Mouse (Mus musculus) cerebellum, adult 9-10 months (tissue): Measurements from ENCODE around the gene Slc38a3.

Source experiments
- DNase-seq: peaks from one replicate; pipeline ENCODE4 v3.0.0; 2022

Slc38a3 gene

GRCm38 (mm10) chr9:107612945-107613569 is 56.3 kb downstream of the Slc38a3 start:
- no peak for DNase-seq

DNA sequence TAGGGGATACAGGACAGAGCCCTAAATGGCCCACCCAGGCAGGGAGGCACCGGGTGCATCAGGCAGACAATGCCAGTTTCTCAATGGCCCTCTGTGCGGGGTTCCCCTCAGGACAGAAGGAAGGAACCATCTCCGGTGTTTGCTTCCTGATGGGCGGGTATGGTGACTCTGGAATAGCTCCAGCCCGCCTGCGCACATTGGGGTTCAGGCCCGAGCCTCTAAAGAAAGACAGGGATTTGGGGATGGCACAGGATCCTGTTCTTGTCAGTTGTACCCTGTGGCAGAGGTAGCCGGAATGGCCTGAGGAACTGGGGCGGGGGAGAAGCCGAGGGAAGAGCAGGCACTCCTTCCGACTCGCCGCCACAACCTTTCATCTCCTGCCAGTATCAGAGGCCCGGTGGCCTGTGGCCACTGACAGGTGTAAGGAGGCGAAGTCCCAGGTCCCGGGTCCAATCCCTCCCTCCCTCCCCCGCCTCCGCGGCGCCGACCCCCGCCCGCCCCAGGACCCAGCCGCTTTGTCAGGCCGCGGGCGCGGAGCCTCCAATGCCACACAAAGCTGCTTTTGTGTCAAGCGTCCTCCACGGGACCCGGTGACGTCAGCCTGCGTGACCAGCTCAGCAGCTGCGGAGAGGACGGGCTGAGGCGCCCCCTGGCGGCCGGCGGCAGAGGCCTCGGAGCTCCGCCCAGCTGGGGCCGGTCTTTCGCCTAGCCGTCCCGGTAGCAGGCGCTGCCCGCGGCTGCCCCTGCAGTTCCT is 57.0 kb downstream of the Slc38a3 start:
- DNase-seq = peak; percentile 97

GRCm38 (mm10) chr9:107611456-107612190 is 57.7 kb downstream of the Slc38a3 start:
- DNase-seq = no peak

GRCm38 (mm10) chr9:107609433-107609830 is 59.9 kb downstream of the Slc38a3 start:
- no peak for DNase-seq

- no peak for DNase-seq
These were observed 60.4 kb downstream of the Slc38a3 start, which contains the start of gene Sema3b for GRCm38 (mm10) chr9:107608741-107609432. TSS of gene Sema3b (minus strand) at chr9:107609229.

- no peak for DNase-seq
These were observed 61.6 kb downstream of the Slc38a3 start for GRCm38 (mm10) chr9:107607653-107608245.

- DNase-seq = no peak
These were observed 62.3 kb downstream of the Slc38a3 start for GRCm38 (mm10) chr9:107607036-107607435.

DNA sequence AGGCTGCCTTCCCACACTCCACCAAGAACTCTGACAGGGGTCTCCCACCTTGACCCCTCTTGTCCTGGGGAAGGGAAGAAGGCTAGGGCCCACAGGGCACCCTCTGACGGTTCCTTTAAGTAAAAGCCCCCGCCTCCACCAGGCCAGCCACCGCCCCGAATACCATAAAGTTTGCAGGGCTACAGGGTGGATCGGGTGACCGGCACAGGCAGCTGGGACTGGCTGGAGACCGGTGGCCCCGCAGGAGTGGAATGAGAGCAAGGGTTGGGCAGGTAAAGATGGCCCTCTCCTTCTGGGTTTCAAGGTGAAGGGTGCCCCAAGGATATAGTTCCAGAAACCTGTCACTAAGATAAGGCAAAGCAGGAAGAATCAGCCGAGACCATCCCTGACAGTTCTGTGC is 62.7 kb downstream of the Slc38a3 start:
- DNase-seq = no peak

GRCm38 (mm10) chr9:107605041-107605661 is 64.2 kb downstream of the Slc38a3 start:
- no peak for DNase-seq

DNA sequence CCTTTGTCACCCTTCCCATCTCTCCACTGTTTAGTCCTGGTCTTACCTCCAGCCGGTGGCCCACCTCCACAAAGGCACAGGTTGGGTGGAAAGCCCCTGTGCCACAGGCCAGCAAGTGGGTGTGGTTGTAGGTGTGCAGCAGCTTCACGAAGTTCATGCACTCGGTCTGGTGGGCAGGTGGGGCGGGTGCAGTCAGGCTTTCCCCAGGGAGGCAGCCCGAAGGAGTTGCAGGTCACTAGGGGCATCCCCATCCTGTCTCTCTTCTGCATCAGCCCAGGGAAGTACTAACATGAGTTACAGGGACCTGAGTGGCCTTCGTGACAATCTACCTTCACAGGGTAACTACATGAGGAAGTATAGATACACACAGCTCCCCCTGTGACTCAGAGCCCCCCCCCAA is 66.1 kb downstream of the Slc38a3 start:
- no peak for DNase-seq

DNA sequence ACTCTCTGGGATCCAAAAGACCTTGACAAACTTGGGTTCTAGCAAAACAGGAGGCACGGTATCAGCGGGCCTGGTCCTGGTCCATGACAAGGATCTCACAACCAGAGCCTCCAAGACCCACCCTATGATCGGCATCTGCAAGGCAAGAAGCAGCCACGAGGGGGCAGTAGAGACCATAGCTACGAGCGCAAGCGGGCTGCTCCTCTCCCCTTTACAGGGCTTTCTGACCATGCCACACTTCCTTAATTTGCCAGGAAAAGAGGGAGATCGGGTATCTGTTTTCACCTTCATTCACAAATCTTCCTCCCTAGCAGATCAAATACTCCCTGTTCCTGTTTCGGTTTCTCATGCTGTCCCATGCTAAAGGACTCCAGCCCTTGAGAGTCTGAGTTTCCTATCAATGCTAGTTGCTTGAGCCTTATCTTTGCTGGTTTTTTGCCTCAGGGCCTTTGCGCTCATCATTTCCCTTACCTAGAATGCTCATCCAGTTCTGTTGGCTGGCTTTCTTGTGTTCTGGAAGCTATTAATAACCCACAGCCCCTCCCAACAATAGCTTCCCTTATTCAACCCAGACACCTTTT is 67.2 kb downstream of the Slc38a3 start:
- DNase-seq = peak; percentile 93

- DNase-seq = no peak
These were observed 68.1 kb downstream of the Slc38a3 start for GRCm38 (mm10) chr9:107601275-107601674.

- peak; percentile 67 for DNase-seq
These were observed 68.6 kb downstream of the Slc38a3 start for GRCm38 (mm10) chr9:107600745-107601144.
